Comparison of ENCODE assay signal across 8 mouse cellular contexts in genomic region chr1:180283813-180284768, GRCm38 (mm10). TPM values are rescaled to one million over a fixed set of nuclear protein-coding genes. Genes with fewer than 3 reads are reported as not detected.
DNase-seq lines count a peak whose midpoint lies in the region; ATAC-seq lines count a peak whose summit lies in the region.

No protein-coding gene starts in this region.

- H3K9ac ChIP-seq in lung, embryonic 15.5 days: no peak overlapping the region
- 0 out of 2 replicates have a peak overlapping the region, but pooled peaks have one; percentile 12 for H3K9ac ChIP-seq in intestine, embryonic 16.5 days (ENCODE audit: low read depth, low read length)
- no peak overlapping the region for H3K9ac ChIP-seq in midbrain, embryonic 15.5 days

- H3K4me2 ChIP-seq in lung, embryonic 15.5 days: no peak overlapping the region
- no peak overlapping the region for H3K4me2 ChIP-seq in intestine, embryonic 16.5 days (ENCODE audit: low read depth, low read length)
- peak overlapping the region; percentile 23; the same call in 1 of the 2 replicates for H3K4me2 ChIP-seq in midbrain, embryonic 15.5 days

- peaks cover 49% of the 10 kb centered on the region for H3K4me1 ChIP-seq in lung, embryonic 15.5 days
- H3K4me1 ChIP-seq in embryonic facial prominence, embryonic 10.5 days: peaks cover 57% of the 10 kb centered on the region
- H3K4me1 ChIP-seq in intestine, embryonic 16.5 days (ENCODE audit: control insufficient read depth, insufficient read depth, low read length): peaks cover 25% of the 10 kb centered on the region
- peaks cover 10% of the 10 kb centered on the region for H3K4me1 ChIP-seq in midbrain, embryonic 15.5 days

- peak overlapping the region; percentile 16; the same call in 1 of the 2 replicates for H3K27ac ChIP-seq in lung, embryonic 15.5 days
- peak overlapping the region; percentile 78 for H3K27ac ChIP-seq in embryonic facial prominence, embryonic 10.5 days (replicated peaks)
- no peak overlapping the region for H3K27ac ChIP-seq in intestine, embryonic 16.5 days (ENCODE audit: low read length)
- peak overlapping the region; percentile 4; the same call in 1 of the 2 replicates for H3K27ac ChIP-seq in midbrain, embryonic 15.5 days

- 0 out of 2 replicates have a peak, but pooled peaks have one; percentile 5 for ATAC-seq in lung, embryonic 15.5 days (ENCODE audit: borderline replicate concordance, extremely low read depth, low FRiP score, low TSS enrichment)
- ATAC-seq in intestine, embryonic 16.5 days: no peak
- ATAC-seq in midbrain, embryonic 15.5 days (replicated peaks): peak; percentile 69

- H3K36me3 ChIP-seq in lung, embryonic 15.5 days: no peaks in the 10 kb centered on the region
- no peaks in the 10 kb centered on the region for H3K36me3 ChIP-seq in embryonic facial prominence, embryonic 10.5 days (replicated peaks)
- no peaks in the 10 kb centered on the region for H3K36me3 ChIP-seq in intestine, embryonic 16.5 days (ENCODE audit: control insufficient read depth, insufficient read depth, low read length)
- no peaks in the 10 kb centered on the region for H3K36me3 ChIP-seq in midbrain, embryonic 15.5 days (replicated peaks)

- no peaks in the 10 kb centered on the region for H3K27me3 ChIP-seq in lung, embryonic 15.5 days
- peaks cover 5% of the 10 kb centered on the region; the same call in 1 of the 2 replicates for H3K27me3 ChIP-seq in embryonic facial prominence, embryonic 10.5 days (replicated peaks; ENCODE audit: low read depth, poor library complexity, severe bottlenecking)
- no peaks in the 10 kb centered on the region for H3K27me3 ChIP-seq in intestine, embryonic 16.5 days (replicated peaks; ENCODE audit: control insufficient read depth, insufficient read depth, low read length)
- H3K27me3 ChIP-seq in midbrain, embryonic 15.5 days (replicated peaks): no peaks in the 10 kb centered on the region

- no peak overlapping the region for H3K4me3 ChIP-seq in lung, embryonic 15.5 days
- no peak overlapping the region for H3K4me3 ChIP-seq in embryonic facial prominence, embryonic 10.5 days
- H3K4me3 ChIP-seq in intestine, embryonic 16.5 days (ENCODE audit: low read length): no peak overlapping the region
- no peak overlapping the region for H3K4me3 ChIP-seq in midbrain, embryonic 15.5 days

- WGBS in lung, embryonic 15.5 days: 27% methylated on average over 16 of the region's 16 CpGs
- 17% methylated on average over 16 of the region's 16 CpGs for WGBS in embryonic facial prominence, embryonic 10.5 days
- 34% methylated on average over 16 of the region's 16 CpGs for WGBS in intestine, embryonic 16.5 days
- 17% methylated on average over 16 of the region's 16 CpGs for WGBS in midbrain, embryonic 15.5 days

- H3K9me3 ChIP-seq in lung, embryonic 15.5 days: no peaks in the 10 kb centered on the region
- H3K9me3 ChIP-seq in embryonic facial prominence, embryonic 10.5 days: no peaks in the 10 kb centered on the region
- H3K9me3 ChIP-seq in intestine, embryonic 16.5 days (ENCODE audit: control insufficient read depth, low read length): no peaks in the 10 kb centered on the region
- no peaks in the 10 kb centered on the region for H3K9me3 ChIP-seq in midbrain, embryonic 15.5 days

- no peak for DNase-seq in lung, postnatal 10 days
- peak; percentile 75 for DNase-seq in embryonic facial prominence, embryonic 10.5 days (ENCODE audit: low spot score)
- no peak for DNase-seq in T-cell, adult 2 months (ENCODE audit: low spot score)
- DNase-seq in ovary, postnatal 14 days (ENCODE audit: low spot score): no peak
- DNase-seq in left cerebral cortex, adult 18-20 months (ENCODE audit: low spot score in 2 of 2): no peak

RNA-seq across cellular contexts. Expression of gene Psen2, which starts 20.9 kb away (rescaled TPM):
- polyA plus RNA-seq in lung, embryonic 15.5 days (2015; fragmentation: Nextera tagmentation; extraction: Ambion mirVana): 10.3 and 10.4 TPM in 2 replicates
- 7.1 and 7.2 TPM in 2 replicates for polyA plus RNA-seq in embryonic facial prominence, embryonic 10.5 days (2016; fragmentation: Nextera tagmentation; extraction: Ambion mirVana)
- polyA plus RNA-seq in intestine, embryonic 16.5 days (2015; fragmentation: Nextera tagmentation; extraction: Ambion mirVana): 22.6 and 25.2 TPM in 2 replicates
- polyA plus RNA-seq in midbrain, embryonic 15.5 days (2015; fragmentation: Nextera tagmentation; extraction: Ambion mirVana): 15.4 and 15.8 TPM in 2 replicates
- total RNA-seq in left cerebral cortex, adult 18-20 months (2021): 10 to 100 TPM; 18.4 to 19.7 TPM

RNA-seq across cellular contexts. Expression of gene Itpkb, which starts 46.2 kb away (rescaled TPM):
- 9.9 and 10.9 TPM in 2 replicates for polyA plus RNA-seq in lung, embryonic 15.5 days (2015; fragmentation: Nextera tagmentation; extraction: Ambion mirVana)
- polyA plus RNA-seq in embryonic facial prominence, embryonic 10.5 days (2016; fragmentation: Nextera tagmentation; extraction: Ambion mirVana): 4.9 and 6.2 TPM in 2 replicates
- polyA plus RNA-seq in intestine, embryonic 16.5 days (2015; fragmentation: Nextera tagmentation; extraction: Ambion mirVana): 5.1 TPM in 2 replicates
- polyA plus RNA-seq in midbrain, embryonic 15.5 days (2015; fragmentation: Nextera tagmentation; extraction: Ambion mirVana): 2.5 and 3.0 TPM in 2 replicates
- 10 to 100 TPM; 18.3 to 20.2 TPM for total RNA-seq in left cerebral cortex, adult 18-20 months (2021)
